Mouse (Mus musculus): ENCODE measurements around the gene Nfkbib. TPM values are rescaled to one million over a fixed set of nuclear protein-coding genes. Genes with fewer than 3 reads are reported as not detected.

Nfkbib gene
- polyA plus RNA-seq, 1 experiment from 2014 or later = 62.4 TPM

GRCm38 (mm10) chr7:28802846-28803588 lies 35.7 kb upstream of the Nfkbib start:
- Histone ChIP-seq H3K4me1 (ENCODE audit: control insufficient read depth, insufficient read depth, low read length) (peaks cover 20% of the 10 kb centered on the region), H3K27ac (ENCODE audit: low read depth, low read length) (peak overlapping the region; percentile 30; the same call in 1 of the 2 replicates), H3K9ac (ENCODE audit: low read length) (peak overlapping the region; percentile 17; the same call in 1 of the 2 replicates), H3K36me3 (ENCODE audit: control insufficient read depth, insufficient read depth, low read length) (no peaks in the 10 kb centered on the region), H3K27me3 (replicated peaks; ENCODE audit: control insufficient read depth, insufficient read depth, low read length) (no peaks in the 10 kb centered on the region), H3K4me3 (ENCODE audit: low read depth, low read length) (no peak overlapping the region), H3K9me3 (replicated peaks; ENCODE audit: control insufficient read depth, low read length) (no peaks in the 10 kb centered on the region), H3K4me2 (ENCODE audit: low read length) (no peak overlapping the region)
- ATAC-seq (no peak), DNase-seq (ENCODE audit: low spot score) (no peak)
- WGBS = 11% methylated on average over 10 of the region's 10 CpGs

GRCm38 (mm10) chr7:28801901-28802670 lies 34.8 kb upstream of the Nfkbib start:
- DNase-seq (ENCODE audit: low spot score) (peak; percentile 70), ATAC-seq (no peak; the same call in 1 of the 2 replicates)
- 12% methylated on average over 10 of the region's 10 CpGs for WGBS
- peaks cover 16% of the 10 kb centered on the region for H3K4me1 ChIP-seq (ENCODE audit: control insufficient read depth, insufficient read depth, low read length)
- H3K4me3 ChIP-seq (ENCODE audit: low read depth, low read length) = no peak overlapping the region
- no peak overlapping the region; the same call in 1 of the 2 replicates for H3K9ac ChIP-seq (ENCODE audit: low read length)
- no peaks in the 10 kb centered on the region for H3K9me3 ChIP-seq (replicated peaks; ENCODE audit: control insufficient read depth, low read length)
- H3K27ac ChIP-seq (ENCODE audit: low read depth, low read length) = peak overlapping the region; percentile 17; the same call in 1 of the 2 replicates
- H3K36me3 ChIP-seq (ENCODE audit: control insufficient read depth, insufficient read depth, low read length) = no peaks in the 10 kb centered on the region
- no peaks in the 10 kb centered on the region for H3K27me3 ChIP-seq (replicated peaks; ENCODE audit: control insufficient read depth, insufficient read depth, low read length)
- H3K4me2 ChIP-seq (ENCODE audit: low read length) = no peak overlapping the region

GRCm38 (mm10) chr7:28801451-28801850 lies 34.1 kb upstream of the Nfkbib start:
- Histone ChIP-seq H3K4me3 (ENCODE audit: low read depth, low read length) (no peak overlapping the region), H3K27me3 (replicated peaks; ENCODE audit: control insufficient read depth, insufficient read depth, low read length) (no peaks in the 10 kb centered on the region), H3K4me2 (ENCODE audit: low read length) (no peak overlapping the region), H3K36me3 (ENCODE audit: control insufficient read depth, insufficient read depth, low read length) (no peaks in the 10 kb centered on the region), H3K27ac (ENCODE audit: low read depth, low read length) (no peak overlapping the region; the same call in 1 of the 2 replicates), H3K9me3 (replicated peaks; ENCODE audit: control insufficient read depth, low read length) (no peaks in the 10 kb centered on the region), H3K9ac (ENCODE audit: low read length) (no peak overlapping the region), H3K4me1 (ENCODE audit: control insufficient read depth, insufficient read depth, low read length) (peaks cover 21% of the 10 kb centered on the region)
- DNase-seq (ENCODE audit: low spot score) (no peak), ATAC-seq (no peak)
- WGBS = 57% methylated on average over 3 of the region's 3 CpGs

GRCm38 (mm10) chr7:28799994-28800393 lies 32.7 kb upstream of the Nfkbib start:
- H3K27ac ChIP-seq (ENCODE audit: low read depth, low read length) = no peak overlapping the region
- H3K9ac ChIP-seq (ENCODE audit: low read length) = no peak overlapping the region
- no peaks in the 10 kb centered on the region for H3K36me3 ChIP-seq (ENCODE audit: control insufficient read depth, insufficient read depth, low read length)
- no peak overlapping the region for H3K4me3 ChIP-seq (ENCODE audit: low read depth, low read length)
- no peaks in the 10 kb centered on the region for H3K27me3 ChIP-seq (replicated peaks; ENCODE audit: control insufficient read depth, insufficient read depth, low read length)
- H3K4me1 ChIP-seq (ENCODE audit: control insufficient read depth, insufficient read depth, low read length) = peaks cover 21% of the 10 kb centered on the region
- no peak overlapping the region for H3K4me2 ChIP-seq (ENCODE audit: low read length)
- DNase-seq (ENCODE audit: low spot score) (no peak), ATAC-seq (no peak)
- 93% methylated on average over 9 of the region's 9 CpGs for WGBS
- H3K9me3 ChIP-seq (replicated peaks; ENCODE audit: control insufficient read depth, low read length) = no peaks in the 10 kb centered on the region

GRCm38 (mm10) chr7:28796562-28796975 lies 29.3 kb upstream of the Nfkbib start:
- Histone ChIP-seq H3K4me3 (ENCODE audit: low read depth, low read length) (no peak overlapping the region), H3K4me1 (ENCODE audit: control insufficient read depth, insufficient read depth, low read length) (peaks cover 5% of the 10 kb centered on the region), H3K9ac (ENCODE audit: low read length) (peak overlapping the region; percentile 45), H3K36me3 (ENCODE audit: control insufficient read depth, insufficient read depth, low read length) (no peaks in the 10 kb centered on the region), H3K9me3 (replicated peaks; ENCODE audit: control insufficient read depth, low read length) (no peaks in the 10 kb centered on the region), H3K27me3 (replicated peaks; ENCODE audit: control insufficient read depth, insufficient read depth, low read length) (no peaks in the 10 kb centered on the region), H3K4me2 (ENCODE audit: low read length) (peak overlapping the region; percentile 44), H3K27ac (ENCODE audit: low read depth, low read length) (no peak overlapping the region)
- ATAC-seq (peak; percentile 85), DNase-seq (ENCODE audit: low spot score) (peak; percentile 74)
- 14% methylated on average over 32 of the region's 32 CpGs for WGBS

GRCm38 (mm10) chr7:28795832-28796231 lies 28.5 kb upstream of the Nfkbib start:
- Histone ChIP-seq H3K9me3 (replicated peaks; ENCODE audit: control insufficient read depth, low read length) (no peaks in the 10 kb centered on the region), H3K27ac (ENCODE audit: low read depth, low read length) (no peak overlapping the region), H3K27me3 (replicated peaks; ENCODE audit: control insufficient read depth, insufficient read depth, low read length) (no peaks in the 10 kb centered on the region), H3K4me2 (ENCODE audit: low read length) (no peak overlapping the region), H3K9ac (ENCODE audit: low read length) (no peak overlapping the region), H3K4me3 (ENCODE audit: low read depth, low read length) (no peak overlapping the region), H3K36me3 (ENCODE audit: control insufficient read depth, insufficient read depth, low read length) (no peaks in the 10 kb centered on the region), H3K4me1 (ENCODE audit: control insufficient read depth, insufficient read depth, low read length) (0 out of 2 replicates have a peak, but pooled peaks cover 4% of the 10 kb centered on the region)
- 83% methylated on average over 15 of the region's 15 CpGs for WGBS
- DNase-seq (ENCODE audit: low spot score) (no peak), ATAC-seq (no peak)

- H3K9me3 ChIP-seq (replicated peaks; ENCODE audit: control insufficient read depth, low read length) = no peaks in the 10 kb centered on the region
- no peak overlapping the region for H3K27ac ChIP-seq (ENCODE audit: low read depth, low read length)
- no peaks in the 10 kb centered on the region for H3K27me3 ChIP-seq (replicated peaks; ENCODE audit: control insufficient read depth, insufficient read depth, low read length)
- ATAC-seq (no peak), DNase-seq (ENCODE audit: low spot score) (no peak)
- H3K36me3 ChIP-seq (ENCODE audit: control insufficient read depth, insufficient read depth, low read length) = no peaks in the 10 kb centered on the region
- WGBS = 78% methylated on average over 3 of the region's 3 CpGs
- H3K4me1 ChIP-seq (ENCODE audit: control insufficient read depth, insufficient read depth, low read length) = 0 out of 2 replicates have a peak, but pooled peaks cover 4% of the 10 kb centered on the region
- no peak overlapping the region for H3K9ac ChIP-seq (ENCODE audit: low read length)
- H3K4me3 ChIP-seq (ENCODE audit: low read depth, low read length) = no peak overlapping the region
- no peak overlapping the region for H3K4me2 ChIP-seq (ENCODE audit: low read length)
Measured at GRCm38 (mm10) chr7:28794496-28794895, 27.2 kb upstream of the Nfkbib start.

GRCm38 (mm10) chr7:28793834-28794233 lies 26.5 kb upstream of the Nfkbib start:
- Histone ChIP-seq H3K4me2 (ENCODE audit: low read length) (no peak overlapping the region), H3K36me3 (ENCODE audit: control insufficient read depth, insufficient read depth, low read length) (no peaks in the 10 kb centered on the region), H3K27me3 (replicated peaks; ENCODE audit: control insufficient read depth, insufficient read depth, low read length) (no peaks in the 10 kb centered on the region), H3K4me3 (ENCODE audit: low read depth, low read length) (no peak overlapping the region), H3K4me1 (ENCODE audit: control insufficient read depth, insufficient read depth, low read length) (0 out of 2 replicates have a peak, but pooled peaks cover 4% of the 10 kb centered on the region), H3K27ac (ENCODE audit: low read depth, low read length) (no peak overlapping the region), H3K9ac (ENCODE audit: low read length) (no peak overlapping the region), H3K9me3 (replicated peaks; ENCODE audit: control insufficient read depth, low read length) (no peaks in the 10 kb centered on the region)
- WGBS = 33% methylated on average over 2 of the region's 2 CpGs
- DNase-seq (ENCODE audit: low spot score) (no peak), ATAC-seq (no peak)

Data from forebrain, embryonic 14.5 days (tissue).